Mouse (Mus musculus) CD4-positive, CD25-positive, alpha-beta regulatory T cell (primary cell): ENCODE results near the gene 1700019A02Rik. TPM values are rescaled to one million over a fixed set of nuclear protein-coding genes. Genes with fewer than 3 reads are reported as not detected.

Source experiments
- polyA plus RNA-seq: library from polyadenylated mRNA; unstranded; fragments of 100-300 nt; shearing (Covaris generic); gene quantifications from one replicate; pipeline ENCODE4 v1.2.1, GENCODE M21; 2017

The 1700019A02Rik gene
- polyA plus RNA-seq = not detected

GRCm38 (mm10) chr1:53187536-53187935, at the start of gene 1700019A02Rik:
1700019A02Rik (minus strand) TSS chr1:53187636.

Other genes starting within 250 kb of the 1700019A02Rik start
- 3.0 TPM for gene 1700019D03Rik, start 167.5 kb downstream of the 1700019A02Rik start, polyA plus RNA-seq
- gene Mstn, start 126.0 kb downstream of the 1700019A02Rik start, polyA plus RNA-seq = not detected
- 23.7 TPM for gene Pms1, start 109.4 kb upstream of the 1700019A02Rik start, polyA plus RNA-seq
- gene Ormdl1, start 109.5 kb upstream of the 1700019A02Rik start, polyA plus RNA-seq = 66.8 TPM
- gene Gm28778, start 109.5 kb upstream of the 1700019A02Rik start, polyA plus RNA-seq = not detected
- gene Osgepl1, start 126.0 kb upstream of the 1700019A02Rik start, polyA plus RNA-seq = 17.5 TPM
- not detected for gene Asdurf, start 165.0 kb upstream of the 1700019A02Rik start, polyA plus RNA-seq
- 0.32 TPM for gene Gm28551, start 165.0 kb upstream of the 1700019A02Rik start, polyA plus RNA-seq
- 76.3 TPM for gene Asnsd1, start 165.1 kb upstream of the 1700019A02Rik start, polyA plus RNA-seq